Mouse (Mus musculus) erythroblast, embryonic 14.5 days (primary cell): Measurements from ENCODE around the gene Strn3.

Source experiments
- GATA1 ChIP-seq: IDR thresholded peaks from 2 replicates; pipeline ENCODE4 v1.6.1; 2012; ENCODE audit warnings: low read length, inconsistent platforms, mixed read lengths
- TAL1 ChIP-seq: IDR thresholded peaks from 3 replicates; pipeline ENCODE4 v1.6.1; 2012; ENCODE audit warnings: low read length, inconsistent platforms, mixed read lengths

GRCm38 (mm10) chr12:51569944-51570343, 121.8 kb downstream of the Strn3 start:
- TF ChIP-seq TAL1 (no peak), GATA1 (no peak)
